Mouse (Mus musculus) spleen, postnatal 14 days (tissue): ENCODE measurements around the gene Gamt.

Experiments
- DNase-seq, 2 experiments: peaks; one replicate each; pipeline ENCODE4 v3.0.0; 2021 to 2022; ENCODE audit warnings: low spot score in 2 of 2

Gamt gene

GRCm38 (mm10) chr10:80260642-80261584 lies at the start of gene Gamt, which contains the start of gene Dazap1:
Gamt (minus strand) TSS chr10:80261012.
Dazap1 (plus strand) TSS chr10:80261486.
- peak; percentile 92 to 94 for DNase-seq

- peak; percentile 48 to 52 for DNase-seq
These were observed 44.0 kb upstream of the Gamt start for GRCm38 (mm10) chr10:80304862-80305261.

- no peak for DNase-seq
These were observed 43.6 kb upstream of the Gamt start for GRCm38 (mm10) chr10:80304458-80304857.

GRCm38 (mm10) chr10:80302471-80302881 lies 41.7 kb upstream of the Gamt start:
- DNase-seq: no peak

GRCm38 (mm10) chr10:80302082-80302355 lies 41.2 kb upstream of the Gamt start:
- no peak for DNase-seq

- no peak for DNase-seq
These were observed 40.7 kb upstream of the Gamt start for GRCm38 (mm10) chr10:80301256-80302081.

- no peak for DNase-seq
These were observed 39.9 kb upstream of the Gamt start for GRCm38 (mm10) chr10:80300672-80301181.

- DNase-seq: no peak
These were observed 39.0 kb upstream of the Gamt start for GRCm38 (mm10) chr10:80299824-80300223.

- no peak for DNase-seq
These were observed 38.5 kb upstream of the Gamt start for GRCm38 (mm10) chr10:80299301-80299700.

GRCm38 (mm10) chr10:80298571-80299281 lies 37.9 kb upstream of the Gamt start:
- no peak for DNase-seq

GRCm38 (mm10) chr10:80297526-80298133 lies 36.8 kb upstream of the Gamt start:
- DNase-seq: no peak

GRCm38 (mm10) chr10:80296824-80297223 lies 36.0 kb upstream of the Gamt start:
- DNase-seq: no peak

- DNase-seq: peak; percentile 49 to 65
These were observed 35.0 kb upstream of the Gamt start, which contains the start of gene Apc2 for GRCm38 (mm10) chr10:80295618-80296425. Apc2 (plus strand) TSS chr10:80295977.

- DNase-seq: no peak
These were observed 34.0 kb upstream of the Gamt start for GRCm38 (mm10) chr10:80294788-80295303.

- no peak for DNase-seq
These were observed 33.5 kb upstream of the Gamt start for GRCm38 (mm10) chr10:80294311-80294710.

GRCm38 (mm10) chr10:80293325-80293724 lies 32.5 kb upstream of the Gamt start:
- DNase-seq: no peak

- DNase-seq: peak; percentile 87 to 94
These were observed 31.7 kb upstream of the Gamt start, which contains the start of gene Rps15 for GRCm38 (mm10) chr10:80292251-80293146. Rps15 (plus strand) TSS chr10:80292453.

- no peak for DNase-seq
These were observed 27.8 kb upstream of the Gamt start for GRCm38 (mm10) chr10:80288657-80289056.

GRCm38 (mm10) chr10:80288097-80288496 lies 27.3 kb upstream of the Gamt start:
- no peak for DNase-seq
